Mouse (Mus musculus) forebrain, embryonic 15.5 days (tissue): ENCODE measurements around the gene Cyp26b1. TPM values are rescaled to one million over a fixed set of nuclear protein-coding genes. Genes with fewer than 3 reads are reported as not detected.

Experiments
- ATAC-seq: fragments of 200-750 bp; cut with Nextera tagmentation; replicated peaks from 2 replicates; pipeline ENCODE4 v1.8.0; 2017; ENCODE audit warnings: mild to moderate bottlenecking, moderate TSS enrichment, moderate library complexity
- H3K27ac ChIP-seq: fragments of 300-500 bp; sonication (generic); replicated peaks from 2 replicates; pipeline ENCODE4 v1.5.1; 2015; ENCODE audit warnings: mild to moderate bottlenecking, inconsistent platforms
- H3K27me3 ChIP-seq: fragments of 300-500 bp; sonication (generic); 2 replicates; pipeline ENCODE4 v1.6.1; 2015; ENCODE audit warnings: inconsistent platforms
- H3K36me3 ChIP-seq: fragments of 300-500 bp; sonication (generic); 2 replicates; pipeline ENCODE4 v1.6.1; 2015; ENCODE audit warnings: mild to moderate bottlenecking, inconsistent platforms
- H3K4me1 ChIP-seq: fragments of 300-500 bp; sonication (generic); 2 replicates; pipeline ENCODE4 v1.6.1; 2015; ENCODE audit warnings: inconsistent platforms
- H3K4me2 ChIP-seq: fragments of 300-500 bp; sonication (generic); replicated peaks from 2 replicates; pipeline ENCODE4 v1.6.1; 2015; ENCODE audit warnings: mild to moderate bottlenecking, inconsistent platforms
- H3K4me3 ChIP-seq: fragments of 300-500 bp; sonication (generic); 2 replicates; pipeline ENCODE4 v1.5.1; 2015; ENCODE audit warnings: mild to moderate bottlenecking, inconsistent platforms
- H3K9ac ChIP-seq: fragments of 300-500 bp; sonication (generic); replicated peaks from 2 replicates; pipeline ENCODE4 v1.6.1; 2015; ENCODE audit warnings: mild to moderate bottlenecking, inconsistent platforms
- H3K9me3 ChIP-seq: fragments of 300-500 bp; sonication (generic); 2 replicates; pipeline ENCODE4 v1.6.1; 2016; ENCODE audit warnings: inconsistent platforms
- WGBS: fragments of 180-500 bp; shearing (Covaris S2); methylation state at CpG from one replicate; pipeline ENCODE4 v1.1.7; 2015; ENCODE audit warnings: mixed read lengths; 5-methylcytosine and 5-hydroxymethylcytosine counted together
- polyA plus RNA-seq: library from polyadenylated mRNA; unstranded; fragments of >200 nt; fragmentation: Nextera tagmentation; extraction: Ambion mirVana; gene quantifications from 2 replicates; pipeline ENCODE4 v1.2.1, GENCODE M21; 2015

Gene Cyp26b1
- polyA plus RNA-seq, 1 experiment from 2014 or later: 5.1 TPM

DNA sequence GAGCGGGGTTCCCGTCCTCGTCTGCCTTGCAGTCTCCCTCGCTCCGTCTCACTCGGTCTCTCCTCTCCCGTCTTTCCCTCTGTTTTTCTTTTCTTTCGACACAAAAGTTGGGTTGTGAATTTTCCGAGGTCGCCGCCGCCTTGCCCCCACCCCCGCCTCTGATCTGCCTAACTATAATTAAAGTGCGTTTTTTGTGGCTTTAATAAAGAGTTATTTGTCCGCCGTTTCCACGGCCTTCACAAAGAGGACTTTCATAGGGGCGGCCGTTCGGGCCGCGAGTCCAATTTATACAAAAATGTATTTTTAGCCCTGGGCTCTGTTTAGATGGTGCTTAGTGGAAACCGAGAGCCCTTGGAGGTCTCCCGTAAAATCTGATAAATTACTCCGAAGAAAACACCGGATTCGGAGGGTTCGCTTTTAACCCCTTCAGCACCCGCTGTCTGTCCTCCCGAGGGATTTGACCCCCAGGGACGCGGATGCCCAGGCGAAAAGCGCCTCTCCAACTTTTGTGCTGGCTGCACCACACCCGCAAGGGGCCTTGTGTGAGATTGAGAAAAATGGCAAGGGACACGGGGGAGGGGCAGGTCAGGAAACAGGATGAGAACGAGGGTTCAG lies 7.9 kb downstream of the Cyp26b1 start:
- Histone ChIP-seq H3K27me3 (peaks cover 96% of the 10 kb centered on the region), H3K4me3 (peak overlapping the region; percentile 36), H3K4me1 (peaks cover 73% of the 10 kb centered on the region), H3K4me2 (peak overlapping the region; percentile 48), H3K27ac (no peak overlapping the region), H3K36me3 (no peaks in the 10 kb centered on the region), H3K9ac (no peak overlapping the region), H3K9me3 (no peaks in the 10 kb centered on the region)
- ATAC-seq: no peak
- under 1% methylated on average over 37 of the region's 37 CpGs for WGBS

DNA sequence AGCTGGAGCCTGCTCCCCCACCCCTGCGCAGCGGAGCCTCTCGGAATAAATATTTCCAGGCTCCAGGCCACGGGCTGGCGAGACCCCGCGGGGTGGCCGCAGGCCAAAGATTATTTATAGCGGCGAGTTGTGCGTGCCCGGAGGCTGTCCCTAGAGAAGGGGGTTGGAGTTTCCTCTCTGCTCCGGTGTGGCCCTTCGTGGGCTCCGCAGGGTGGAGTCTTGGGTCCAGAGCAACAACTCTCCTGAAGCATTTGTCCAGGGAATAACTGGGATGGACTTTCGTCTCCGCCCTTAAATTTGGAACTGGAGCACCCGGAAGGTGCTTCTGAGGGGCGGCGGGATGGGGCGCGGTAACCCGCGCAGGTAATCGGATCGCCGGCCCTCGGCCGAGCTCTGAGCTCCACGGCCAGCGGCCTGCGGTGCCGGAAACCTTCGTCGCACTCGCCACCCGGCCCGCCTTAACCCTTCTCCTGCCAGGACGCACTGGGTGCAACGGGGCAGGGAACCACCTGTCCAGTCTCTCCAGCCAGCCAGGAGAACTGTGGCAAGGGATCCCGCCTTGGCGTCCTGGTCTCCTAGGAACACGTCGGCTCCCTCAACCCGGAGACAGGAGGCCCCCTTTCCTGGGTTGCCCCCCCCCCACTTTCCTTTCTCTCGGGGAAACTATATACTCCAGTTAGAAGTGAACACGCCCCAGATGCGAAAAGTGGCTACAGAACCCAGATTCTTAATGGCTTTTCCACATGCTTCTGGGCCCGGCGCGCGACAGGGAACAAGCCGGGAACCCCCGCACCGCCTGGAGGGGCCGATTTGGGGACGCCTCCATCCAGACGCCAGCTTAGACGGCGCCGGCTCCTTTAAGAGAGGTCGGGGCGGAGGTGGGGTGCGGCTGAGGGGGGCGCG lies 8.7 kb downstream of the Cyp26b1 start:
- ATAC-seq: no peak
- Histone ChIP-seq H3K27ac (no peak overlapping the region), H3K9ac (no peak overlapping the region; the same call in 1 of the 2 replicates), H3K27me3 (peaks cover 98% of the 10 kb centered on the region), H3K4me1 (peaks cover 70% of the 10 kb centered on the region), H3K4me2 (peak overlapping the region; percentile 48), H3K9me3 (no peaks in the 10 kb centered on the region), H3K4me3 (peak overlapping the region; percentile 36), H3K36me3 (no peaks in the 10 kb centered on the region)
- under 1% methylated on average over 66 of the region's 66 CpGs for WGBS

DNA sequence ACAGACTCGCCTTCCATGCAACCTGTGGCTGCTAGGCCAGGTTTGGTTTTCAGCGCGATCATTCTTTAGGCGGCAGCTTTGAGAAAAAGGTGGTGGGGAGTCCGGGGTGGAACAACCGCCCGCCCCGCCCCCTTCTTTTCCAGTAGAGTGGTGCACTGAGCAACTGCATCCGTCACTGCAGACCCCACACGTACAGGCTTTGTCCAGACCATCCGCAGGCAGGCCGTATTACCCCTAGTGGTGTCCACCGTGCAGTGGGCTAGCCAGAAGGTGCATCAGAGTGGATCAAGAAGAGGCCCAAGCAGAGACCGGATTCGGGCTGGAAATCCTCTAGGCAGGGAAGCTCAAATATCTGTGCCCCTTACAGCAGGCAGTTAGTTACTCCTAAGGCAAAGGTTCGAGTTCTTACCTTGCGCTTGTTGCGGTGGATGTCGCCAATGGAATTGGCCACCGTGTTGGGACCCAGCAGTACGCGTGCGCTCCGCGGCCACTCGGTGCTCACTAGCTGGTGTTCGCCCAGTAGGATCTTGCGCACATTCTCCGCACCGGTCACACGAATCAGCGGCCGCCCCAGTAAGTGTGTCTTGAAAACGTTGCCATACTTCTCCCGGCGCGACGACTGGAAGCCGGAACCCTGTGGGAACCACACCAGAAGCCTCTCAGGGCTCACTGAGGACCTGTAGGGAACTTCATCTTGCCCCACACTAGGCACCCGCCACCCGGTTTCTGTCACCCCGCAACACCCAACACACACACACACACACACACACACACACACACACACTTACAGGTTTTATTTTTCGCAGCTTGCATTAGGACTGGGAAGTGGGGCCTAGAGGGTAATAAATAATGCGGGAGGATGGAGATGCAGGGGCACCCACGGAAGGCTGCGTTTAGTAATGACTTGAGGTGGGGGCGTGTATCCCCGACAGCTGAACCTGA lies 9.6 kb downstream of the Cyp26b1 start:
- Histone ChIP-seq H3K9ac (no peak overlapping the region), H3K36me3 (no peaks in the 10 kb centered on the region), H3K4me1 (peaks cover 61% of the 10 kb centered on the region), H3K4me3 (peak overlapping the region; percentile 36), H3K27me3 (peaks cover 91% of the 10 kb centered on the region), H3K4me2 (peak overlapping the region; percentile 48), H3K27ac (no peak overlapping the region), H3K9me3 (no peaks in the 10 kb centered on the region)
- WGBS: under 1% methylated on average over 47 of the region's 48 CpGs
- peak; percentile 49; the same call in 1 of the 2 replicates for ATAC-seq

DNA sequence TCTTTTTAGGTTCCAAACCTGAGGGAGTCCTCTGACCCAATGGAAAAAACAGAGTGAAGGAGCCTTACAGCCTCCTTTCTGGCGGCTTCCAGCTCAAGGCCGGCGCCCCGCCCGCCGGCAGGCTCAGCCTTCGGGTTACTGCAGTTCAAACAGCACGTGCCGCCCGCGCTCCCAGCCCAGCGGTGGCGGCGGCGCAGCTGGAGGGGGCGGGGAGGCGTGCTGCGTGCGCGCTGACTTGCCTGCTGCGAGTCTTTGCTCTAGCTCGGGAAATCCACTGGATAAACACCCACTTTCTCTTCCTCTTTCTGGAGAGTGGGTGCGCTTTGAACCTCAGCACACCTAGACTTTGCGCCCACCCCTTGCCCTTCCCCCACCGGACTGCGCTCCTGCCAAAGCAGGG lies 10.3 kb downstream of the Cyp26b1 start:
- Histone ChIP-seq H3K4me1 (peaks cover 54% of the 10 kb centered on the region), H3K4me3 (peak overlapping the region; percentile 36)

DNA sequence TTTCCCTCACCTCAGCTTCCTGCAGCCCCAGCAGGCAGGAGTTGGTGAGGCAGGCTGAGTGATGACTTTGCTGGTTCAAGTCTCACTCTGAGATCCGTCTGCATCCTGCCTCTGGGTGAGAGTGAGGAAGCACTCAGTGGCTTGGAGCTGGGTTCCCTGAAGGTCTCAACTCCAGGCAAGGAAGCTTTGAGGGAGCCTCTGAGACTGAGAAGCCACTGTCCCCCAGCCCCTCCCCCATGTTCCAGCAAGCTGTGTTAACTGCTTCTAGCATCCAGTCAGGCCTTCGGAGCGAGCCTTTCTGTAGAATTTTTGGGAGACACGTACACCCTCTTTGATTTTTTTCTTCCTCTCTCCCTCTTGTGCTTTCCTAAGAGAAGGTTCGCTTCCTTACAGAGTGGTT lies 10.9 kb downstream of the Cyp26b1 start:
- Histone ChIP-seq H3K4me3 (no peak overlapping the region), H3K27me3 (peaks cover 80% of the 10 kb centered on the region), H3K36me3 (no peaks in the 10 kb centered on the region), H3K9me3 (no peaks in the 10 kb centered on the region), H3K27ac (no peak overlapping the region), H3K4me1 (peaks cover 48% of the 10 kb centered on the region), H3K9ac (no peak overlapping the region), H3K4me2 (no peak overlapping the region)
- ATAC-seq: no peak
- WGBS: 10% methylated on average over 5 of the region's 5 CpGs

More for the DNA sequence above, 10.3 kb downstream of the Cyp26b1 start:
- peak overlapping the region; percentile 48 for H3K4me2 ChIP-seq
- H3K27ac ChIP-seq: no peak overlapping the region
- H3K36me3 ChIP-seq: no peaks in the 10 kb centered on the region
- no peaks in the 10 kb centered on the region for H3K9me3 ChIP-seq
- H3K9ac ChIP-seq: no peak overlapping the region
- peak; percentile 47 for ATAC-seq
- WGBS: under 1% methylated on average over 26 of the region's 26 CpGs
- H3K27me3 ChIP-seq: peaks cover 85% of the 10 kb centered on the region

DNA sequence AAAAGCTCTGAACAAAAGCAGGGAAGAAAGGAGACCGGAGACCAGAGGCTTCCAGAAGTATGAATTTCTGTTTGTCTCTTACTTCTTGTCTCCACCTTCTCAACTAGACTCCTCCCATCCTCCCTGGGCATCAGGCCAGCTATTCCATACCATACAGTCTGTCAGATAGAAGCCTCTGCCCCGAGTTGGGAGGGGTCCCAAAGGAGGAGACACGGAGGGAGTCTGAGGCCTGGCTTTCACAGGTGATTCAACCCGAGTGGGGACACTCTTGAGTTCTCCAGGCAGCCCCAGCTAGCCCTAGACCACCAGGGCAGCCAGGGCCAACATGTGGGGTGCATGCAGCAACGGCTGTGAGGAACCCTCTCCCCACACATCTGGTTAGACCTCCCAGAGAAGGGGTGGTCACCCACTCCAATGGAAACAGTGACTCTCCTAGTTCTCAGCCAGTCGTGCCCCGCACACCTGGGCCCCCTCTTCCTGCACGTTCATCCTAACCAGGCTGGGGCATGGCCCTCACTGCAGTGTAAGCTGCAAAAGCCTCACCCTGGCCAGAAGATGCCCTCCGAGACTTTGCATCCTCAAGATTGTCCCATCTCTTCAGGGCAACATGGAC lies 11.8 kb downstream of the Cyp26b1 start:
- no peak overlapping the region for H3K9ac ChIP-seq
- H3K4me2 ChIP-seq: no peak overlapping the region
- H3K9me3 ChIP-seq: no peaks in the 10 kb centered on the region
- H3K4me1 ChIP-seq: peaks cover 39% of the 10 kb centered on the region
- ATAC-seq: no peak
- no peak overlapping the region for H3K27ac ChIP-seq
- no peaks in the 10 kb centered on the region for H3K36me3 ChIP-seq
- no peak overlapping the region for H3K4me3 ChIP-seq
- H3K27me3 ChIP-seq: peaks cover 71% of the 10 kb centered on the region
- WGBS: 60% methylated on average over 9 of the region's 9 CpGs

DNA sequence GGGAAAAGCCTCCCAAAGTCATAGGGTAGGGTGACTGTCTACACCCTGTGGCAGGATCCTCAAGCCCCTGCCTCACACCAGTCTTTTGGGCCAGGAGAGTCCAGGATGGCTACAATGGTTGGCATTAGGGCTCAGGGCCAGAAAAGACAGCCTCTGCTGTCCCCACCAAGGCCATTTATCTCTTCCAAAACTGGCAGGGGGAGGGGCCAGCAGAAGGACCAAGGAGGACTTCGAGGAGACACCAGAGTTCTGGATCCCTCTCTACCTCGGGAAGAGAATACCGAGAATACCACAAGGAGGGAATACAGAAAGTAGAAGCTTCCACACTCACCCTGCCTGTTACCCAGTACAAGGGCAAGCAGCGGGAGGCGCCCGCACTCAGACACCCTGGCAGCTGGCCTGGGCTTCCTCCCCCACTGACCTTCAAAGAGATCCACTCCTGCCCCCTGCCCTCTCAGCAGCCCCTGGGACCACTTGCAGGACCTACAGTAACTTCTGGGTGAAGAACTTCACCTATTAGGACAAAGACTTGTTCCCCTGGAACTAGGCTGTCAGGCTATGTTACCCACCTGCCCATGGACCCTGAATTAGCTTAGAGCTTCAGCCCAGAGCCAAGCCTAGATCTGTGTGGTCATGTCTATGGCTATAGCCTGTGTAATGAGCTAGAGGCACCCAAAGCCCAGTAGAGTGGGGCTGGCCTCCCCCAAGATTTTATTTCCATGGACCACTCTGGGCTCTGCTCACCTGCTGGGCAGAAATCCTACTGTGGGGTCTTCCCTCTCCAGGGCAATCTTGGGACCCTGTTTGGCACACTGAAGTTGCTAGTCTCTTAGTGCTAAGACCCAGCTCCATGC lies 12.5 kb downstream of the Cyp26b1 start:
- H3K27ac ChIP-seq: no peak overlapping the region
- WGBS: 43% methylated on average over 6 of the region's 6 CpGs
- H3K9me3 ChIP-seq: no peaks in the 10 kb centered on the region
- no peak overlapping the region for H3K4me3 ChIP-seq
- peaks cover 65% of the 10 kb centered on the region for H3K27me3 ChIP-seq
- H3K9ac ChIP-seq: no peak overlapping the region
- H3K4me1 ChIP-seq: peaks cover 32% of the 10 kb centered on the region
- ATAC-seq: no peak
- H3K36me3 ChIP-seq: no peaks in the 10 kb centered on the region
- no peak overlapping the region for H3K4me2 ChIP-seq

DNA sequence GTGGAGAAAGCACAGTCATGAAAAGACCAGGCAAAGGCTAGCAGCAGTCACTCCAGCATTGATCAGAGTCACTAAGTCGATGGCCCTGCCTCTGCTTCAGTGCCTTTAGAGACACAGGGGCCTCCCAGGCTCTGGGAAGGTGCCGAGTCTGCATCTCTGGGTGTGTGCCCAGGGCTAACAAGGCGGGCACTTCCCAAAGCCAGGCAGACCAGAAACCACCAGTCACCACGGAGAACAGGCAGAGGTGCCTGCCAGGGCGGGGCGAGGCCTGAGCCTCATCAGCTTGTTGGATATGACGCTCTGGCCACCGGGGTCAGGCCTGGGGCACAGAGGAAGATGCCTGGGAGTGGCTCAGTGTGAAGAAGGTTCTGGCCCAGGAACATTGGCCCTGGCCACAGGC lies 14.2 kb downstream of the Cyp26b1 start:
- Histone ChIP-seq H3K27me3 (peaks cover 48% of the 10 kb centered on the region), H3K36me3 (no peaks in the 10 kb centered on the region), H3K4me1 (peaks cover 15% of the 10 kb centered on the region), H3K9ac (no peak overlapping the region), H3K4me2 (no peak overlapping the region), H3K27ac (no peak overlapping the region), H3K4me3 (no peak overlapping the region), H3K9me3 (no peaks in the 10 kb centered on the region)
- ATAC-seq: no peak
- WGBS: 64% methylated on average over 8 of the region's 8 CpGs

DNA sequence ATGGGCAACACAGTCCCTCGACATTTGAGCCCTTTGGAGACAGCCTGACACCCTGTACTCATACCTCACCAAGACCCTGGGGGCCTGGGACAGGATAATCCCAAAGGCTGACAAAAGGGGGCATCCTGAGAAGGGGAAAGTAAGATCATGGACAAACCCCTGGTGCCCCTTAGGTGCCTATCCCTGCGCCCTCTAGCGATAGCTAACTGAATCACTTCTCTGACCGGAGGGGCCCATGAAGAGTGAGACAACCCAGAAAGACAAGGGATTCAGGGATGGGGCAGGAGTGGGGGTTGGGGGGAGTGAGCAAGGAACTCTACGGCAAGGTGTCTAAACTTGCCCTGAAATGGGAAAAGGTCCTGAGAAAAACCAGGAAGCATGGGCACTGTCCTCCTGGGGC lies 14.8 kb downstream of the Cyp26b1 start:
- Histone ChIP-seq H3K27me3 (peaks cover 42% of the 10 kb centered on the region), H3K36me3 (no peaks in the 10 kb centered on the region), H3K9ac (no peak overlapping the region), H3K4me1 (peaks cover 9% of the 10 kb centered on the region), H3K4me2 (no peak overlapping the region), H3K27ac (no peak overlapping the region), H3K4me3 (no peak overlapping the region), H3K9me3 (no peaks in the 10 kb centered on the region)
- ATAC-seq: no peak
- WGBS: 12% methylated on average over 5 of the region's 5 CpGs

DNA sequence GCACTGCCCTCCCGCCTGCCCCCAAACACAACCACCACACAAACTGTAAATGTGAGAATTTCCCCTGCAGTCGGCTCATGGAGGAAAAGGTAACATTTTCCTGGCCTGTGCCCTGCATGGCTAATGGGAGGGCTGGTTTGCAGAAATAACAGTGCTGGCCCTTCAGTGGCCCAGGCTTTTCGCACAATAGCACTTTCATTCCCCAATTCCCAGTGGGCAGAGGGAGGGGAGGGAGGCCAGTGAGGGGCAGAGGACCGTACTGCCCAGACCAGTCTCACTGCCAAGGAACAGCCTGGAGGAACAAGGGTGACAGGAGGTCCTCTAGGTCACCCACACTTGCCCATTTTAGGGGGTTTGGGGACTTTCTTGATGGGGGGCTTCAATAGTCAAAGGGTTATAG lies 15.8 kb downstream of the Cyp26b1 start:
- WGBS: 43% methylated on average over 4 of the region's 4 CpGs
- Histone ChIP-seq H3K9me3 (no peaks in the 10 kb centered on the region), H3K27ac (no peak overlapping the region), H3K4me2 (no peak overlapping the region), H3K4me1 (no peaks in the 10 kb centered on the region), H3K9ac (no peak overlapping the region), H3K27me3 (peaks cover 31% of the 10 kb centered on the region), H3K4me3 (no peak overlapping the region), H3K36me3 (no peaks in the 10 kb centered on the region)
- ATAC-seq: no peak
